Comparison of ENCODE assay signal across 15 mouse cellular contexts in genomic region chr1:57884867-57885266, GRCm38 (mm10).
DNase-seq lines count a peak whose midpoint lies in the region; ATAC-seq and TF ChIP-seq lines count a peak whose summit lies in the region.
"Had no signal": no experiment of that assay in that cellular context is flagged by ENCODE, and none has a peak within 500 bp of the region (broad histone marks: within the 10 kb centered on the region; RNA-seq: fewer than 3 reads in every experiment).

No protein-coding gene starts in this region.

- no peak overlapping the region for H3K27ac ChIP-seq in gastrocnemius, adult 2 months
- no peak overlapping the region for H3K27ac ChIP-seq in left cerebral cortex, adult 2 months
- H3K27ac ChIP-seq in heart, embryonic 16.5 days (ENCODE audit: low read length): 0 out of 2 replicates have a peak overlapping the region, but pooled peaks have one; percentile 4
- H3K27ac ChIP-seq: forebrain, embryonic 12.5 days; limb, embryonic 12.5 days had no signal

- H3K9ac ChIP-seq in heart, embryonic 16.5 days (ENCODE audit: low read length): no peak overlapping the region
- H3K9ac ChIP-seq: forebrain, embryonic 12.5 days; limb, embryonic 12.5 days had no signal

- H3K27me3 ChIP-seq in heart, embryonic 16.5 days (ENCODE audit: control insufficient read depth, insufficient read depth, low read length): no peaks in the 10 kb centered on the region
- H3K27me3 ChIP-seq: CH12.LX; forebrain, embryonic 12.5 days; limb, embryonic 12.5 days had no signal

- ATAC-seq in heart, embryonic 16.5 days (replicated peaks; ENCODE audit: extremely low read depth, insufficient read depth, low FRiP score): no peak

- peak; percentile 32 for DNase-seq in gastrocnemius, adult 2 months
- no peak for DNase-seq in gastrocnemius, postnatal 4 days (ENCODE audit: low spot score in 2 of 2)
- DNase-seq in left cerebral cortex, postnatal 4 days: peak; percentile 45
- DNase-seq in left cerebral cortex, adult 2 months (ENCODE audit: extremely low spot score in 1 of 2, low spot score in 2 of 2): no peak
- peak; percentile 24 for DNase-seq in lung, postnatal 14 days
- no peak for DNase-seq in urinary bladder, postnatal 36 days (ENCODE audit: low spot score in 2 of 2)
- DNase-seq in ovary, adult 18-20 months (ENCODE audit: low spot score): no peak
- DNase-seq: adrenal gland, postnatal 14 days; cerebellum, adult 11 months; layer of hippocampus, adult 9-11 months; right cerebral cortex, postnatal 4 days had no signal

- H3K4me1 ChIP-seq in heart, embryonic 16.5 days (ENCODE audit: control insufficient read depth, insufficient read depth, low read length): peaks cover 7% of the 10 kb centered on the region
- H3K4me1 ChIP-seq: forebrain, embryonic 12.5 days had no signal

- H3K9me3 ChIP-seq in heart, embryonic 16.5 days (replicated peaks; ENCODE audit: control insufficient read depth, low read length): no peaks in the 10 kb centered on the region
- H3K9me3 ChIP-seq: forebrain, embryonic 12.5 days; limb, embryonic 12.5 days had no signal

- no peak overlapping the region for H3K4me3 ChIP-seq in gastrocnemius, adult 2 months
- no peak overlapping the region for H3K4me3 ChIP-seq in left cerebral cortex, adult 2 months
- H3K4me3 ChIP-seq in heart, embryonic 16.5 days (ENCODE audit: low read length): no peak overlapping the region
- H3K4me3 ChIP-seq: forebrain, embryonic 12.5 days; limb, embryonic 12.5 days had no signal

- TF ChIP-seq CTCF in gastrocnemius, adult 2 months (IDR thresholded peaks at IDR 0.05): no peak
- TF ChIP-seq CTCF in left cerebral cortex, adult 2 months (IDR thresholded peaks at IDR 0.05): no peak

- WGBS in heart, embryonic 16.5 days: 34% methylated on average over 2 of the region's 2 CpGs

- intact Hi-C loops in gastrocnemius, adult 2 months (cut with DNase I): no loop called here
- intact Hi-C loops in left cerebral cortex, postnatal 4 days (cut with DNase I): no loop called here
- intact Hi-C loops in left cerebral cortex, adult 2 months (cut with DNase I): no loop called here

- H3K4me2 ChIP-seq in heart, embryonic 16.5 days (ENCODE audit: low read depth, low read length): no peak overlapping the region
- H3K4me2 ChIP-seq: forebrain, embryonic 12.5 days; limb, embryonic 12.5 days had no signal

- H3K36me3 ChIP-seq in heart, embryonic 16.5 days (ENCODE audit: control insufficient read depth, insufficient read depth): no peaks in the 10 kb centered on the region; the same call in 1 of the 2 replicates
- H3K36me3 ChIP-seq: forebrain, embryonic 12.5 days had no signal

Comparison
In these comparisons a context has a peak if more than half of its experiments do, and no peak if none do; other contexts are left out.
1. DNase-seq: peak in gastrocnemius, adult 2 months (single experiment), left cerebral cortex, postnatal 4 days (single experiment) and lung, postnatal 14 days (single experiment); none in gastrocnemius, postnatal 4 days (0 of 2), left cerebral cortex, adult 2 months (0 of 2), urinary bladder, postnatal 36 days (0 of 2) and ovary, adult 18-20 months (single experiment).